Mouse (Mus musculus) G1E (cell line): Measurements from ENCODE around the gene Mgmt. TPM values are rescaled to one million over a fixed set of nuclear protein-coding genes. Genes with fewer than 3 reads are reported as not detected.

Experiments used
- ATAC-seq: 2 replicates; pipeline ENCODE4 v1.8.0; 2016; ENCODE audit warnings: mild to moderate bottlenecking; ENCODE audit not compliant: insufficient number of reproducible peaks, poor library complexity, low FRiP score, severe bottlenecking; ENCODE audit errors: extremely low read depth
- DNase-seq: peaks from one replicate; pipeline ENCODE4 v3.0.0; 2012; ENCODE audit warnings: low spot score
- H3K27me3 ChIP-seq: 2 replicates; pipeline ENCODE4 v1.6.1; 2012; ENCODE audit warnings: mild to moderate bottlenecking, low read length, inconsistent platforms; ENCODE audit not compliant: insufficient read depth
- H3K36me3 ChIP-seq: replicated peaks from 2 replicates; pipeline ENCODE3; 2012; ENCODE audit warnings: mild to moderate bottlenecking, inconsistent platforms
- H3K4me1 ChIP-seq: 2 replicates; pipeline ENCODE4 v1.6.1; 2012; ENCODE audit warnings: low read depth, low read length, inconsistent platforms, mixed read lengths; ENCODE audit not compliant: insufficient read depth
- H3K4me3 ChIP-seq: 2 replicates; pipeline ENCODE4 v1.5.1; 2012; ENCODE audit warnings: low read depth, mild to moderate bottlenecking, inconsistent platforms, low read length, moderate library complexity, mixed read lengths
- H3K9me3 ChIP-seq: replicated peaks from 2 replicates; pipeline ENCODE4 v1.6.1; 2012; ENCODE audit warnings: inconsistent platforms
- CTCF ChIP-seq: IDR thresholded peaks from 2 replicates; pipeline ENCODE4 v1.5.1; 2012; ENCODE audit warnings: low read depth, low read length, inconsistent platforms, mixed read lengths
- GATA1 ChIP-seq: IDR thresholded peaks from 2 replicates; pipeline ENCODE4 v1.6.1; 2012; ENCODE audit warnings: borderline replicate concordance, low read length, inconsistent platforms, mixed read lengths
- GATA2 ChIP-seq: IDR thresholded peaks from 2 replicates; pipeline ENCODE4 v1.6.1; 2012; ENCODE audit warnings: low read depth, low read length, inconsistent platforms, borderline replicate concordance
- POLR2AphosphoS5 ChIP-seq: IDR thresholded peaks from 2 replicates; pipeline ENCODE4 v1.6.1; 2012; ENCODE audit warnings: low read depth, low read length, inconsistent platforms; ENCODE audit not compliant: insufficient replicate concordance
- TAL1 ChIP-seq: conservative IDR thresholded peaks from 2 replicates; pipeline ENCODE4 v1.6.1; 2012; ENCODE audit warnings: low read depth, low read length, inconsistent platforms, mixed read lengths
- polyA plus RNA-seq: library from polyadenylated mRNA; stranded (reverse); fragments of >175 nt; gene quantifications from 2 replicates; pipeline ENCODE4 v1.2.3, GENCODE M21; 2012
- total RNA-seq, 2 experiments: library from RNA; stranded (forward) in 1 of 2; stranded (reverse) in 1 of 2; fragments of 200-1000 nt in 1 of 2; fragments of >200 nt in 1 of 2; fragmentation: Nextera tagmentation in 1 of 2; gene quantifications; 2 replicates each; pipeline ENCODE4 v1.2.3; 2014 to 2017

Gene Mgmt
- total and polyA plus RNA-seq, 3 experiments: 1.1 to 2.2 (median 2.2) TPM

GRCm38 (mm10) chr7:137056126-137056525, 161.7 kb downstream of the Mgmt start:
- no peak for TF ChIP-seq GATA2
- no peak for TF ChIP-seq POLR2AphosphoS5
- Histone ChIP-seq H3K27me3 (no peaks in the 10 kb centered on the region), H3K36me3 (no peaks in the 10 kb centered on the region), H3K9me3 (peaks cover 61% of the 10 kb centered on the region), H3K4me1 (no peaks in the 10 kb centered on the region), H3K4me3 (no peak overlapping the region)
- no peak for ATAC-seq
- DNase-seq: no peak

- Histone ChIP-seq H3K4me3 (no peak overlapping the region), H3K4me1 (no peaks in the 10 kb centered on the region), H3K27me3 (no peaks in the 10 kb centered on the region), H3K9me3 (peaks cover 75% of the 10 kb centered on the region), H3K36me3 (no peaks in the 10 kb centered on the region)
- DNase-seq (no peak), ATAC-seq (no peak)
- TF ChIP-seq POLR2AphosphoS5: no peak
- no peak for TF ChIP-seq CTCF
- TF ChIP-seq GATA2: no peak
- TF ChIP-seq GATA1: no peak
- TF ChIP-seq TAL1: no peak
These were observed 166.1 kb downstream of the Mgmt start for GRCm38 (mm10) chr7:137060488-137060887.

GRCm38 (mm10) chr7:137061109-137061508, 166.7 kb downstream of the Mgmt start:
- Histone ChIP-seq H3K4me1 (no peaks in the 10 kb centered on the region), H3K9me3 (peaks cover 75% of the 10 kb centered on the region), H3K27me3 (no peaks in the 10 kb centered on the region), H3K4me3 (no peak overlapping the region), H3K36me3 (no peaks in the 10 kb centered on the region)
- ATAC-seq (no peak), DNase-seq (no peak)
- no peak for TF ChIP-seq GATA1
- no peak for TF ChIP-seq TAL1
- TF ChIP-seq POLR2AphosphoS5: no peak
- no peak for TF ChIP-seq GATA2
- TF ChIP-seq CTCF: no peak

- no peaks in the 10 kb centered on the region for H3K27me3 ChIP-seq
- no peaks in the 10 kb centered on the region for H3K36me3 ChIP-seq
- DNase-seq: no peak
- H3K9me3 ChIP-seq: peaks cover 80% of the 10 kb centered on the region
- ATAC-seq: no peak
- H3K4me3 ChIP-seq: no peak overlapping the region
- no peaks in the 10 kb centered on the region for H3K4me1 ChIP-seq
- TF ChIP-seq GATA1 (no peak), CTCF (no peak)
These were observed 169.8 kb downstream of the Mgmt start for GRCm38 (mm10) chr7:137064255-137064654.

GRCm38 (mm10) chr7:137065408-137065807, 171.0 kb downstream of the Mgmt start:
- no peaks in the 10 kb centered on the region for H3K36me3 ChIP-seq
- H3K27me3 ChIP-seq: no peaks in the 10 kb centered on the region
- H3K4me3 ChIP-seq: no peak overlapping the region
- ATAC-seq: no peak
- H3K4me1 ChIP-seq: no peaks in the 10 kb centered on the region
- H3K9me3 ChIP-seq: peaks cover 85% of the 10 kb centered on the region
- DNase-seq: no peak
- TF ChIP-seq CTCF: no peak
- no peak for TF ChIP-seq GATA2
- no peak for TF ChIP-seq TAL1
- TF ChIP-seq GATA1: no peak
- no peak for TF ChIP-seq POLR2AphosphoS5

- no peaks in the 10 kb centered on the region for H3K4me1 ChIP-seq
- DNase-seq: no peak
- no peak for ATAC-seq
- peaks cover 84% of the 10 kb centered on the region for H3K9me3 ChIP-seq
- H3K27me3 ChIP-seq: no peaks in the 10 kb centered on the region
- no peak overlapping the region for H3K4me3 ChIP-seq
- TF ChIP-seq GATA2 (no peak), POLR2AphosphoS5 (no peak)
- H3K36me3 ChIP-seq: no peaks in the 10 kb centered on the region
These were observed 171.8 kb downstream of the Mgmt start for GRCm38 (mm10) chr7:137066211-137066610.

GRCm38 (mm10) chr7:137066997-137067396, 172.6 kb downstream of the Mgmt start:
- Histone ChIP-seq H3K4me1 (no peaks in the 10 kb centered on the region), H3K9me3 (peaks cover 84% of the 10 kb centered on the region), H3K27me3 (no peaks in the 10 kb centered on the region), H3K4me3 (no peak overlapping the region), H3K36me3 (no peaks in the 10 kb centered on the region)
- TF ChIP-seq GATA2: no peak
- no peak for TF ChIP-seq POLR2AphosphoS5
- TF ChIP-seq TAL1: no peak
- no peak for TF ChIP-seq CTCF
- TF ChIP-seq GATA1: no peak
- no peak for ATAC-seq
- DNase-seq: no peak
